Mouse (Mus musculus) layer of hippocampus, postnatal 25 days (tissue): ENCODE data around the gene Frmpd2. TPM values are rescaled to one million over a fixed set of nuclear protein-coding genes. Genes with fewer than 3 reads are reported as not detected.
A peak's percentile ranks its signal among the peaks of the same experiment; 100 is the strongest.
"Not testable (repeated sequence)": the region's sequence is repeated elsewhere in the genome, so short reads cannot be mapped to it uniquely, and the experiment has no call there.

Experiments used
- DNase-seq, 2 experiments: peaks; one replicate each; pipeline ENCODE4 v3.0.0; 2022; ENCODE audit warnings: mixed read lengths in 2 of 2, low spot score in 1 of 2; ENCODE audit errors: extremely low spot score in 1 of 2
- total RNA-seq, 2 experiments: library from RNA; stranded (reverse); gene quantifications; 2 replicates each; pipeline ENCODE4 v1.2.3; 2021

The Frmpd2 gene
- total RNA-seq, result under 1 TPM; 0.25 to 0.70 TPM

DNA sequence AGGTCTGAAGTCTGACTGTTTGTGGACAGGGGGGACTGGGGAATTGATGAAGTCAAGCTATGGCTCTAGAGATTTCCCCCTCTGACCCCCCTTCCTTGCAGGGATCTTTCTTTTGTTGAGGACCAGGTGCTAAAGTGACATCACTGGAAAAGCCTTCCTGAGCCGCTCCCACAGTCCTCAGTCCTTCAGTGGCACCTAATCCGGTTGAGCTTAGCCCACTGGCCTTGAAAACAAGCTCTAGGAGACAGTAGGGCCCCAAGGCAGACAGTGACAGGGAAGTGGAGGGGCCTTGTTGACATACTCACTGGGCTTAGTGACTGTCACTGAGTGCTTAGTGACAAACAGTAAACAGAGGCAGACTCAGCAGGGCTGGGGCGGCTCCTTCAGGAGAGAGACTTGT is at the start of gene Frmpd2:
Gene Frmpd2, plus strand, starts transcription at position 366 of the 400 bp plus-strand sequence.
- no peak for DNase-seq

- DNase-seq, result no peak
Observed at GRCm38 (mm10) chr14:33423003-33423402, 48.5 kb upstream of the Frmpd2 start.

GRCm38 (mm10) chr14:33424124-33424523 is 47.4 kb upstream of the Frmpd2 start:
- DNase-seq, result no peak

GRCm38 (mm10) chr14:33432485-33432884 is 39.0 kb upstream of the Frmpd2 start:
- DNase-seq, result not testable (repeated sequence)

- no peak for DNase-seq
Observed at GRCm38 (mm10) chr14:33443780-33444179, 27.7 kb upstream of the Frmpd2 start.

GRCm38 (mm10) chr14:33445962-33446361 is 25.5 kb upstream of the Frmpd2 start:
- DNase-seq, result no peak

DNA sequence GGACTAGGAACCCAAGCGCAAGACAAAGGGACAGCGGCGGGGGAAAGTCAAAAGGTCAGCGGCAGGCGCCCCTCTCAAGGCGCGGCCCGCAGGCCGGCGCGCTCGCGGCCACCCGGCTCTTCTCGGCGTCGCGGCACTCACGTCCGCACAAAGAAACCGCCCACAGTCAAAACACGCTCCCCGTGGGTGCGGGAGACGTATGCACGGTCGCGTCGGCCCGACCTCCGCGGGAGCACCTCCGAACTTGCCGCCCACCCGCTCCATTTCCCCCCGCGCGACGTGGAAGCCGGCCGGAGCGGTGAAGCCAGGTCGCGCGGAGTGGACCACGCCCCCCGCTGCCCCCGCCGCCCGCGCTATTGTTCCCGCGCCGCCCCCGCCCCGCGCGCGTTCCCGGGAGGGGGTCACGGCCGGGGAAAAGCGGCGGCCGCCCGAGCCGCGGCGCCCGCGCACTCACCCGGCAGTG is 24.9 kb upstream of the Frmpd2 start:
- peak in 1 of 2 experiments; percentile 23 for DNase-seq

GRCm38 (mm10) chr14:33447027-33447569 is 24.4 kb upstream of the Frmpd2 start, which contains the start of gene Mapk8:
Mapk8 (minus strand) TSS chr14:33447158.
- DNase-seq, result peak; percentile 88 to 94

GRCm38 (mm10) chr14:33448276-33448675 is 23.2 kb upstream of the Frmpd2 start:
- no peak for DNase-seq

GRCm38 (mm10) chr14:33449296-33449840 is 22.1 kb upstream of the Frmpd2 start:
- DNase-seq, result no peak

- DNase-seq, result no peak
Observed at GRCm38 (mm10) chr14:33450331-33450730, 21.2 kb upstream of the Frmpd2 start.

DNA sequence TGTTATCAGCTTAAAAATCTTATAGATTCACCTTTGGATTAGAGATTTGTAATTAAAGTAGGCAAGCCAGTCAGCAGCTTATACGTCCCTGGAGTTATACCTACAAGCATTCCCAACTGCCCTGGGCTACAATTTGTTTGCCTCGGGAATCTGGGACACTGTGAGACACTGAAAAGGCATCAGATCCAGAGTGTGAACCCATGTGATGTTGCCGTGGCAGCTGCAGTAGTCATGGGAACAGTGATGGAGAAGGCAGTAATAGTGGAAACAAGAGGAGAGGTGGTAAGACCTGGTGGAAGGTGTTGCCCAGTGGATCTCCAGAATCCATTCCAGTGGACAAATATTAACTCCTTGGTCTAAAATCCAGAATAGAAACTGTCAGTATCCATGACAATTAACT is 7.8 kb upstream of the Frmpd2 start:
- no peak for DNase-seq

DNA sequence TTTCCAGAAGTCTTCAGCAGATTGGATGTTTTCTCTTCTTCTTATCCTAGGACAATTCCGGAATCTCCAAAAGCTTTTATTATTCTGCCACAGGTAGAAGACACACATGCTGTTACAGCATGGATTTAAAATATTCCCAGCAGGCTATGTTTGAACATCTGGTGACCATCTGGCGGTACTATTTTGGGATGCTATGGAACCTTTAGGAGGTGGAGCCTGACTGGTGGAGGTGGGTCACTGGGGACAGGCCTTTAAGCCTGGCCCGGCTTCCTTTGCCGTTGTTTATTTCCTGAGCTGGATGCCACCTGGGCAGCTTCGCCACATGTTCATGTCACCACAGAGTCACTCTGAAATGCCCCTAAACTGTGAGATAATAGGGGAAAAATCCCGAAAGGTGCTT is 3.7 kb upstream of the Frmpd2 start:
- no peak for DNase-seq

- DNase-seq, result no peak
Observed at GRCm38 (mm10) chr14:33474461-33474860, 3.0 kb downstream of the Frmpd2 start.

GRCm38 (mm10) chr14:33476094-33476760 is 4.7 kb downstream of the Frmpd2 start:
- no peak for DNase-seq

- DNase-seq, result no peak
Observed at GRCm38 (mm10) chr14:33481991-33482390, 10.5 kb downstream of the Frmpd2 start.

- DNase-seq, result no peak
Observed at GRCm38 (mm10) chr14:33487805-33488550, 16.5 kb downstream of the Frmpd2 start.

DNA sequence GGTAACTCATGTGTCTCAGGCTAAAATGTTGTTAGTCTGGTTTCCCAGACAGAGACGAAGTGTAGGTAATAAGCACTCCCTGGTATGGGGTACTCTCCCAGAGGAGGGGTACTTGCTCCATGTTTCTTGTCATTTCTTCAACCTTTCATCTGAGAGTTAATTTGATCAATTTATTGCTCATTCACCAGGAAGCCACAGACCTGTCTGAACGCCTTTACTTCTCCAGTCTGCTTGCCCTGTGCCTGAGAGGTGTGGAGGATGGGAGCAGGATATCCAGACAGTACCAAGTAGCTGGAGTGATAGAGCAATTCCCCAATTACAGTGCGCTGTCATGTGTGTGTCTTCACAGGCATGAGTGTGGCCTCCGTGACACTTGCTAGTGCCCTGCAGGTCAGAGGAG is 23.7 kb downstream of the Frmpd2 start:
- DNase-seq, result no peak

GRCm38 (mm10) chr14:33497418-33497817 is 25.9 kb downstream of the Frmpd2 start:
- peak in 1 of 2 experiments; percentile 37 for DNase-seq

DNA sequence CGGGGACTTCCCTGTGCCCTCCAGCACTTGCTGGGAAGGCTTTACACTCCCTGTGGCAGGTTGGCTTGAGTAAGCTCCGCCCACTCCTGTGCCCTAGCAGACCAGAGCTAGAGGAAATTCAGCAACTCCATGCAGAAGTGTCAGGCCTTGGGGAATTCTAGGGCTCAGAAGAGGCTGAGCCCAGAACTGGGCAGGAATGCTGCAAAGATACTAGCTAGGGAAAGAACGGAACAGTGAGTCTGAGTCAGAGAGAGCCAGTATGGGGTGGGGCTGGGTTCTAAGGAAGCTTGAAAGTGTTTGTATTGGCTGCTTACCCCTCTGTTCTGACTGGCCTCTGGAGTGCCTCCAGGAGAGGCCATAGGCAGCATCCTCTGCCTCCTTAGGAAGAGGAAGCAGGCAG is 27.4 kb downstream of the Frmpd2 start:
- no peak for DNase-seq

GRCm38 (mm10) chr14:33500631-33501030 is 29.1 kb downstream of the Frmpd2 start:
- DNase-seq, result peak in 1 of 2 experiments; percentile 30
